Mouse (Mus musculus): ENCODE measurements around the gene Zfp36. TPM values are rescaled to one million over a fixed set of nuclear protein-coding genes. Genes with fewer than 3 reads are reported as not detected.

The Zfp36 gene
- polyA plus RNA-seq, 1 experiment from 2014 or later = 4.2 TPM

- Histone ChIP-seq H3K36me3 (peaks cover 30% of the 10 kb centered on the region), H3K4me1 (peaks cover 20% of the 10 kb centered on the region), H3K4me3 (replicated peaks) (peak within 1 kb of the TSS; percentile 92), H3K9ac (replicated peaks) (peak within 1 kb of the TSS; percentile 100), H3K4me2 (peak within 1 kb of the TSS; percentile 90), H3K27me3 (replicated peaks) (no peaks in the 10 kb centered on the region), H3K27ac (replicated peaks) (peak within 1 kb of the TSS; percentile 93), H3K9me3 (replicated peaks) (no peaks in the 10 kb centered on the region)
- under 1% methylated on average over 46 of the region's 50 CpGs for WGBS
- ATAC-seq (ENCODE audit: low FRiP score) = peak; percentile 94
These were observed 29.7 kb downstream of the Zfp36 start, which contains the start of gene Rps16 for GRCm38 (mm10) chr7:28350155-28350883. Gene Rps16, plus strand, starts transcription at chr7:28350652.

GRCm38 (mm10) chr7:28348601-28349000 is 31.5 kb downstream of the Zfp36 start:
- ATAC-seq (ENCODE audit: low FRiP score) = no peak
- Histone ChIP-seq H3K4me3 (replicated peaks) (no peak overlapping the region), H3K4me1 (peaks cover 24% of the 10 kb centered on the region), H3K9me3 (replicated peaks) (no peaks in the 10 kb centered on the region), H3K36me3 (peaks cover 16% of the 10 kb centered on the region), H3K9ac (replicated peaks) (no peak overlapping the region), H3K4me2 (no peak overlapping the region), H3K27ac (replicated peaks) (no peak overlapping the region), H3K27me3 (replicated peaks) (no peaks in the 10 kb centered on the region)
- 88% methylated on average over 7 of the region's 7 CpGs for WGBS

- no peak overlapping the region for H3K4me2 ChIP-seq
- 77% methylated on average over 3 of the region's 3 CpGs for WGBS
- no peak overlapping the region for H3K9ac ChIP-seq (replicated peaks)
- ATAC-seq (ENCODE audit: low FRiP score) = no peak
- H3K36me3 ChIP-seq = peaks cover 7% of the 10 kb centered on the region; the same call in 1 of the 2 replicates
- H3K4me1 ChIP-seq = peaks cover 24% of the 10 kb centered on the region
- no peak overlapping the region for H3K27ac ChIP-seq (replicated peaks)
- no peaks in the 10 kb centered on the region for H3K9me3 ChIP-seq (replicated peaks)
- no peak overlapping the region for H3K4me3 ChIP-seq (replicated peaks)
- H3K27me3 ChIP-seq (replicated peaks) = no peaks in the 10 kb centered on the region
These were observed 32.3 kb downstream of the Zfp36 start for GRCm38 (mm10) chr7:28347746-28348145.

GRCm38 (mm10) chr7:28344637-28345036 is 35.4 kb downstream of the Zfp36 start:
- H3K27me3 ChIP-seq (replicated peaks) = no peaks in the 10 kb centered on the region
- H3K27ac ChIP-seq (replicated peaks) = no peak overlapping the region
- peaks cover 7% of the 10 kb centered on the region for H3K4me1 ChIP-seq
- WGBS = 7% methylated on average over 4 of the region's 4 CpGs
- H3K4me3 ChIP-seq (replicated peaks) = no peak overlapping the region
- no peak overlapping the region for H3K4me2 ChIP-seq
- 0 out of 2 replicates have a peak, but pooled peaks have one; percentile 33 for ATAC-seq (ENCODE audit: low FRiP score)
- H3K9me3 ChIP-seq (replicated peaks) = no peaks in the 10 kb centered on the region
- no peaks in the 10 kb centered on the region for H3K36me3 ChIP-seq
- H3K9ac ChIP-seq (replicated peaks) = no peak overlapping the region

- no peaks in the 10 kb centered on the region for H3K36me3 ChIP-seq
- 15% methylated on average over 7 of the region's 7 CpGs for WGBS
- H3K4me1 ChIP-seq = peaks cover 23% of the 10 kb centered on the region
- H3K27me3 ChIP-seq (replicated peaks) = no peaks in the 10 kb centered on the region
- no peaks in the 10 kb centered on the region for H3K9me3 ChIP-seq (replicated peaks)
- H3K27ac ChIP-seq (replicated peaks) = no peak overlapping the region
- no peak overlapping the region for H3K4me2 ChIP-seq
- ATAC-seq (ENCODE audit: low FRiP score) = no peak
- no peak overlapping the region for H3K9ac ChIP-seq (replicated peaks)
- no peak overlapping the region for H3K4me3 ChIP-seq (replicated peaks)
These were observed 38.7 kb downstream of the Zfp36 start for GRCm38 (mm10) chr7:28341381-28341780.

- no peaks in the 10 kb centered on the region for H3K9me3 ChIP-seq (replicated peaks)
- H3K4me3 ChIP-seq (replicated peaks) = peak overlapping the region; percentile 74
- ATAC-seq (ENCODE audit: low FRiP score) = peak; percentile 19
- H3K4me2 ChIP-seq = peak overlapping the region; percentile 71
- no peaks in the 10 kb centered on the region for H3K36me3 ChIP-seq
- H3K4me1 ChIP-seq = peaks cover 34% of the 10 kb centered on the region
- H3K9ac ChIP-seq (replicated peaks) = peak overlapping the region; percentile 47; the same call in 1 of the 2 replicates
- 76% methylated on average over 19 of the region's 19 CpGs for WGBS
- H3K27ac ChIP-seq (replicated peaks) = peak overlapping the region; percentile 85
- H3K27me3 ChIP-seq (replicated peaks) = no peaks in the 10 kb centered on the region
These were observed 40.7 kb downstream of the Zfp36 start for GRCm38 (mm10) chr7:28339213-28339917.

GRCm38 (mm10) chr7:28338108-28338998 is 41.7 kb downstream of the Zfp36 start, which contains the start of gene Supt5:
Gene Supt5, minus strand, starts transcription at chr7:28338746.
- peak; percentile 99 for ATAC-seq (ENCODE audit: low FRiP score)
- under 1% methylated on average over 77 of the region's 77 CpGs for WGBS

GRCm38 (mm10) chr7:28335471-28335870 is 44.6 kb downstream of the Zfp36 start:
- no peaks in the 10 kb centered on the region for H3K27me3 ChIP-seq (replicated peaks)
- H3K27ac ChIP-seq (replicated peaks) = no peak overlapping the region
- H3K9ac ChIP-seq (replicated peaks) = no peak overlapping the region
- WGBS = 92% methylated on average over 2 of the region's 2 CpGs
- H3K9me3 ChIP-seq (replicated peaks) = no peaks in the 10 kb centered on the region
- peaks cover 12% of the 10 kb centered on the region for H3K36me3 ChIP-seq
- peaks cover 33% of the 10 kb centered on the region for H3K4me1 ChIP-seq
- no peak overlapping the region for H3K4me3 ChIP-seq (replicated peaks)
- ATAC-seq (ENCODE audit: low FRiP score) = no peak
- H3K4me2 ChIP-seq = no peak overlapping the region

More at GRCm38 (mm10) chr7:28338108-28338998, 41.7 kb downstream of the Zfp36 start, which contains the start of gene Supt5:
- H3K36me3 ChIP-seq = no peaks in the 10 kb centered on the region; the same call in 1 of the 2 replicates
- H3K27me3 ChIP-seq (replicated peaks) = no peaks in the 10 kb centered on the region
- peaks cover 33% of the 10 kb centered on the region for H3K4me1 ChIP-seq
- peak within 1 kb of the TSS; percentile 71 for H3K4me2 ChIP-seq
- no peaks in the 10 kb centered on the region for H3K9me3 ChIP-seq (replicated peaks)
- H3K27ac ChIP-seq (replicated peaks) = peak within 1 kb of the TSS; percentile 85
- peak within 1 kb of the TSS; percentile 74 for H3K4me3 ChIP-seq (replicated peaks)
- peak within 1 kb of the TSS; percentile 89 for H3K9ac ChIP-seq (replicated peaks)

GRCm38 (mm10) chr7:28334534-28334933 is 45.5 kb downstream of the Zfp36 start:
- Histone ChIP-seq H3K4me3 (replicated peaks) (no peak overlapping the region), H3K9me3 (replicated peaks) (no peaks in the 10 kb centered on the region), H3K9ac (replicated peaks) (no peak overlapping the region), H3K4me2 (no peak overlapping the region), H3K27ac (replicated peaks) (no peak overlapping the region), H3K4me1 (peaks cover 33% of the 10 kb centered on the region), H3K36me3 (peaks cover 20% of the 10 kb centered on the region), H3K27me3 (replicated peaks) (no peaks in the 10 kb centered on the region)
- no peak for ATAC-seq (ENCODE audit: low FRiP score)
- 94% methylated on average over 4 of the region's 4 CpGs for WGBS

- 90% methylated on average over 2 of the region's 2 CpGs for WGBS
- Histone ChIP-seq H3K27ac (replicated peaks) (no peak overlapping the region), H3K36me3 (peaks cover 78% of the 10 kb centered on the region), H3K4me1 (no peaks in the 10 kb centered on the region), H3K9ac (replicated peaks) (no peak overlapping the region), H3K4me2 (no peak overlapping the region), H3K9me3 (replicated peaks) (no peaks in the 10 kb centered on the region), H3K4me3 (replicated peaks) (no peak overlapping the region), H3K27me3 (replicated peaks) (no peaks in the 10 kb centered on the region)
- no peak for ATAC-seq (ENCODE audit: low FRiP score)
These were observed 51.8 kb downstream of the Zfp36 start for GRCm38 (mm10) chr7:28328260-28328659.
